In genomic region chr5:93042831-93043687, GRCm38 (mm10) we compare ENCODE assay signal across 10 mouse cellular contexts. TPM values are rescaled to one million over a fixed set of nuclear protein-coding genes. Genes with fewer than 3 reads are reported as not detected.
DNase-seq lines count a peak whose midpoint lies in the region; ATAC-seq and TF ChIP-seq lines count a peak whose summit lies in the region.
"Had no signal": no experiment of that assay in that cellular context is flagged by ENCODE, and none has a peak within 500 bp of the region (broad histone marks: within the 10 kb centered on the region; RNA-seq: fewer than 3 reads in every experiment).

No protein-coding gene starts in this region.

- no peaks in the 10 kb centered on the region for H3K9me3 ChIP-seq in lung, embryonic 14.5 days (ENCODE audit: low read depth, low read length)
- H3K9me3 ChIP-seq in hindbrain, embryonic 15.5 days = no peaks in the 10 kb centered on the region
- no peaks in the 10 kb centered on the region for H3K9me3 ChIP-seq in neural tube, embryonic 13.5 days
- H3K9me3 ChIP-seq: limb, embryonic 13.5 days had no signal

- peak overlapping the region; percentile 49 for H3K9ac ChIP-seq in lung, embryonic 14.5 days
- H3K9ac ChIP-seq in hindbrain, embryonic 15.5 days = no peak overlapping the region
- H3K9ac ChIP-seq in neural tube, embryonic 13.5 days = no peak overlapping the region

- WGBS in lung, embryonic 14.5 days = 45% methylated on average over 18 of the region's 18 CpGs
- 43% methylated on average over 18 of the region's 18 CpGs for WGBS in hindbrain, embryonic 15.5 days
- 44% methylated on average over 18 of the region's 18 CpGs for WGBS in neural tube, embryonic 13.5 days

- no peak for ATAC-seq in lung, embryonic 14.5 days (ENCODE audit: insufficient read depth)
- ATAC-seq in hindbrain, embryonic 15.5 days (ENCODE audit: low FRiP score, low read depth) = no peak
- ATAC-seq in neural tube, embryonic 13.5 days (ENCODE audit: low read depth) = no peak

- no peak for TF ChIP-seq CTCF in lung, embryonic 14.5 days (IDR thresholded peaks at IDR 0.05; ENCODE audit: low read depth)

- peak overlapping the region; percentile 51 for H3K4me3 ChIP-seq in lung, embryonic 14.5 days (ENCODE audit: low read depth, low read length)
- peak overlapping the region; percentile 48; the same call in 1 of the 2 replicates for H3K4me3 ChIP-seq in hindbrain, embryonic 15.5 days
- H3K4me3 ChIP-seq in neural tube, embryonic 13.5 days = peak overlapping the region; percentile 49

- H3K27me3 ChIP-seq in lung, embryonic 14.5 days (ENCODE audit: insufficient read depth, low read length) = peaks cover 56% of the 10 kb centered on the region
- H3K27me3 ChIP-seq in hindbrain, embryonic 15.5 days = peaks cover 63% of the 10 kb centered on the region
- H3K27me3 ChIP-seq in neural tube, embryonic 13.5 days = peaks cover 80% of the 10 kb centered on the region

- H3K4me1 ChIP-seq in lung, embryonic 14.5 days (ENCODE audit: insufficient read depth) = peaks cover 15% of the 10 kb centered on the region; the same call in 1 of the 2 replicates
- H3K4me1 ChIP-seq in hindbrain, embryonic 15.5 days (replicated peaks) = peaks cover 22% of the 10 kb centered on the region
- peaks cover 23% of the 10 kb centered on the region for H3K4me1 ChIP-seq in neural tube, embryonic 13.5 days (replicated peaks)

- no peaks in the 10 kb centered on the region for H3K36me3 ChIP-seq in lung, embryonic 14.5 days (ENCODE audit: insufficient read depth)
- no peaks in the 10 kb centered on the region for H3K36me3 ChIP-seq in hindbrain, embryonic 15.5 days
- no peaks in the 10 kb centered on the region for H3K36me3 ChIP-seq in neural tube, embryonic 13.5 days
- H3K36me3 ChIP-seq: limb, embryonic 13.5 days had no signal

- peak overlapping the region; percentile 86 for H3K4me2 ChIP-seq in lung, embryonic 14.5 days
- H3K4me2 ChIP-seq in hindbrain, embryonic 15.5 days = no peak overlapping the region
- H3K4me2 ChIP-seq in neural tube, embryonic 13.5 days = peak overlapping the region; percentile 96

- DNase-seq in cerebellum, adult 9-11 months = peak; percentile 58
- DNase-seq in cerebellum, postnatal 36 days = no peak
- no peak for DNase-seq in lung, embryonic 14.5 days
- no peak for DNase-seq in lung, postnatal 10 days
- DNase-seq in gastrocnemius, postnatal 4 days (ENCODE audit: low spot score in 2 of 2) = no peak
- no peak for DNase-seq in left cerebral cortex, postnatal 10 days (ENCODE audit: extremely low spot score in 1 of 2, low spot score in 2 of 2)
- DNase-seq: thymus, postnatal 25 days had no signal

- no peak overlapping the region for H3K27ac ChIP-seq in lung, embryonic 14.5 days (ENCODE audit: low read depth)
- H3K27ac ChIP-seq in hindbrain, embryonic 15.5 days (replicated peaks) = no peak overlapping the region
- H3K27ac ChIP-seq in neural tube, embryonic 13.5 days (replicated peaks) = no peak overlapping the region
- H3K27ac ChIP-seq: limb, embryonic 13.5 days had no signal

- intact Hi-C loops in left cerebral cortex, postnatal 10 days (cut with DNase I) = no loop called here

RNA-seq across cellular contexts. Expression of gene Sowahb, which starts 1.8 kb away (rescaled TPM):
- polyA plus RNA-seq in lung, embryonic 14.5 days (2014; fragmentation: Nextera tagmentation; extraction: Ambion mirVana) = 1.8 and 2.0 TPM in 2 replicates
- 0.07 TPM in 1 of 2 replicates, not detected in the other for polyA plus RNA-seq in hindbrain, embryonic 15.5 days (2015; fragmentation: Nextera tagmentation; extraction: Ambion mirVana)
- polyA plus RNA-seq in neural tube, embryonic 13.5 days (2015; fragmentation: Nextera tagmentation; extraction: Ambion mirVana) = not detected in 2 replicates
- under 1 TPM in 1 of 2 experiments, not detected in 1; 0.07 TPM for total RNA-seq in gastrocnemius, postnatal 4 days (2021)
- 1 to 10 TPM; 3.0 to 3.5 TPM for total RNA-seq in left cerebral cortex, postnatal 10 days (2021)

RNA-seq across cellular contexts. Expression of gene Sept11, which starts 50.2 kb away (rescaled TPM):
- polyA plus RNA-seq in lung, embryonic 14.5 days (2014; fragmentation: Nextera tagmentation; extraction: Ambion mirVana) = 184 and 186 TPM in 2 replicates
- 148 and 151 TPM in 2 replicates for polyA plus RNA-seq in hindbrain, embryonic 15.5 days (2015; fragmentation: Nextera tagmentation; extraction: Ambion mirVana)
- polyA plus RNA-seq in neural tube, embryonic 13.5 days (2015; fragmentation: Nextera tagmentation; extraction: Ambion mirVana) = 156 and 189 TPM in 2 replicates
- 100 to 1,000 TPM; 246 to 256 TPM for total RNA-seq in gastrocnemius, postnatal 4 days (2021)
- 100 to 1,000 TPM; 198 to 200 TPM for total RNA-seq in left cerebral cortex, postnatal 10 days (2021)
